Mouse (Mus musculus): ENCODE measurements around the gene Nek8.

- TF ChIP-seq EP300 (IDR thresholded peaks at IDR 0.05; ENCODE audit: low read depth) (no peak), CTCF (IDR thresholded peaks at IDR 0.05; ENCODE audit: low read depth) (no peak)
Measured at GRCm38 (mm10) chr11:78167257-78167959, 9.1 kb downstream of the Nek8 start.
